Mouse (Mus musculus): ENCODE measurements around the gene Apbb2.

The Apbb2 gene

DNA sequence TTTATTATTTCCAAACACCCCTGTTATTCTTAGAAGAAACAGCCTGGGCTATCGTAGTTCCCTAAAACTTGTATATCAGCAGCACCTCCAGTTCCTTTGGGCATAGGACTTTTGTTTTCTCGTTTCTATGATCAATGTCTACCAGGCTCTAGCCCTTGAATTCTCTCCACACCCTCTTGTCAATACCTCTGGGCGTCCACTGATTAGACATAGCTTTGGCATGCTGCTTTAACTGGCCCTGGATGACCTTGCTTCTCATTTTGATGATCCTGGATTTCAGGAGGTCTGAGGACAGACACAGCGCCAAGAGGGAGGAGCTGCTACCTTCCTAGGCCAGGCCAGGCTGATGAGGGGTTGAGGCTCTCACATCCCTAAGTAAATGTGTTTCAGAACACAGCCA, 196.6 kb downstream of the Apbb2 start:
- DNase-seq (ENCODE audit: extremely low read depth, insufficient read length, low spot score): no peak

DNA sequence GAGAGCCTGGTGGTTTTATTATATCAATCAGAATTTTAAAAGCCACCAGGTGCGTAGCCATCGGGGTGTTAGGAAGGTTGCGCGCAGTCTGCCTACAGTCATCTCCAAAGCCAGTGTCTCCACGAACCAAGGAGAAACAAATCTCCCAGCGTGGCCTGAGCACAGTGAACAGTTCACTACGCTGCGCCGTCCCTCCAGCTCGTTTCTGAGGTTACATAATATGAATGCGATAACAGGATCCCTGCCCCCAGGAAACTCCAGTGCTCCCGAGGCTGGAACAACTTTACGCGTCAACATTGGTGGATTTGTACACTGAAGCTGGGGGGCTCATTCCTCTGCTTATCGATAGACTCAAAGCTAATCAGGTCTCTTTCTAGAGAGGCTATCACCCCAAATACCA, 197.4 kb downstream of the Apbb2 start:
- DNase-seq (ENCODE audit: extremely low read depth, insufficient read length, low spot score): no peak

DNA sequence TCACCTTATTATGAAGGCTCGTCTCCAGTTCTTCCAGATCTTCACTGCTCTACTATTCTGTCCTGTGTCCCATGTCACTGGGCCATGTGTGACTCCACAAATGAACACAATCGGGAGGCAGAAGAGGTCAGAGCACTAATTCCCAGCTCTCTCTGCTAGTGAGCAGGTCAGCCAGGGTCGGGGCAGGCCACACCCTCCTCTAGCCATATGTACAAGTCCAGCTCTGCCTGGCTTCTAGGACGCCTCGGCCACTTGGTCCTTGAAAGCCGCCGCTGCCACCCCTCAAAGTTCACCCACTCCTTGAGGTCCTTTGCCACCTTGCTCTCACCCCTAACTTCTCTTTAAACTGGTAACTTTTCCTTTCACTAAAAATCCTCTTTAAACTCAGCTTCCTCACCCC, 198.6 kb downstream of the Apbb2 start:
- DNase-seq (ENCODE audit: extremely low read depth, insufficient read length, low spot score): no peak

DNA sequence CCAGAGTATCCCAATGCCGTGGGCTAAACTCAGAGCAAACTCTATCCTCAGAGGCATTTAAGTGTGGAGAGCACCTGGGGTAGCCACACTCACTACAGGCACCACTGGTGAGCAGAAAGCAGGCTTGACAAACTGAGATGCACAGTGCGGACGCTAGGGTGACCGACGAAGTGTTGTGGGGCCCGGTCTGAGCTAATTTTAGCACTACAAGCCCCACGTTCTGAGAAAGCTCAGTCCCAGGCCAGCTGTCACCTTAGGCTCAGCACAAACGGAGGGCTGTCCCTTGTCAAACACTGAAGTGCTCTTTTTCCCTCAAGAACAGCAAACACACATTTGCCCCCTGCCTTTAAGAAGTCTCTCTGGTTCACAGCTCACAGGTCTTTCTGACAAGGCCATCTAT, 201.3 kb downstream of the Apbb2 start:
- no peak for DNase-seq (ENCODE audit: extremely low read depth, insufficient read length, low spot score)

DNA sequence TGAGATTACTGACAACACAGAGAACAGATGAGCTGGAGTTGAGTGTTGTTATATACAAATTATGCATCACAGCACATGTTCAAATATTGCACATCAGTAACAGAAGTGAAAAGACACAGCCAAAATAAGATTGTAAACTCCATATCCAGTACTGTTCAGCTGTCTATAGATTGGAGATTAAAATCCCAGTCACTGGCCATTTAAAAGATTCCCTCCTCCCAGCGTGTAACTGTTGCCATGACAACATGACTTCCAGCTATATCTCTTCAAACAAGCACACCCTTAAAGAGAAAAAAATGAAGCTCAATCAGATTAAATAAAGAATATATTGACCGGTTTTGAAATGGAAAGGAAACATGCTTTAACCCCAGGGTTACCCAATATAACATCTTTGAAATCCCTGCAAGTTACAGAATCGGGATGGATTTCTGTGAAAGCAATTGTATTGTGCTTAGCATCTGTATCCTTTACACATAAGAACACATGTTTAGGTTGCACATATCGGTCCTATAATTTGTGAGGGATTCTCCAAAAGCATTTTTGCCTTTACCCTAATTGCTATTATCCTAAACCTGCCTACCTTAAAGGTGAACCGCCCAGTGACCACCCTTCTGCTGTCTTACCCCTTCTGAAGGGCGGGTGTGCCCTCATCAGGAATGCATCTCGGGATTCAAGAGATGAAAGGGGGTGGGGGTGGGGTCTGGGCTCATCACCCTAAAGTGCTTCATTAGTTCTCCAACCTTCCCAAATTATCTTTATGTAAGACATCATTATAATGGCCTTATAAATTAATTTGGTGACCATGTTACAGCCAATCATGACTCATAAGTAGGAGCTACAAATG, 202.7 kb downstream of the Apbb2 start:
- no peak for DNase-seq (ENCODE audit: extremely low read depth, insufficient read length, low spot score)

DNA sequence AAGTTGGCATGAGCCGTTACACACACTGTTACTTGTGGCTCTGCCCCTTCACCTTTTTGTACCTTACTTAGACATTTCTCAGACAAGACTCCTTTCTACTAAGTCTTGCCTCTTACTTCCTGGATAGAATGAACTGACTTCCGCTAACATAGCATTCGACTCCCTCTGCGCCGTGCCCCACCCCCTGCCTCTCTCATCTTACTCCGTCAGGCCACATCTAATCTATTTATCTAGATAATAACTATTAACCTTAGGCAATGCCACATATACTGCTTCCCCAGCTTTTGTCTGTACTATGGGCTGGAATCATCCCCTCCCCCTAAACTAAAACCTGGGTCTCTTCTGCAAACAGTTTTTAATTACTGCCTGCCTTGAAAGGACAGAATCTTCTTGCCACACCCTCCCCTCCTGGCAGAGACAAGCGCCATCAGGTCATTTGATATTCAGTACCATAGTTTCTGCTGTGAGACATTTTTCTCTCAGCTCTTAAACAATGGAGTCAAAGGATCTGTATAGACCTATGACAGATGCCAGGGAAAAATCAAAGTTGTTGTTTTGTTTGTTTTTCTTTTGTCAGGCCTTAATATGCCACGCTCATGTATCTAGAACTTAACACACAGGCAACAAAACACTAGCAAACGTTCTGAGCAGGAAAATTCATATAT, 203.4 kb downstream of the Apbb2 start:
- DNase-seq (ENCODE audit: extremely low read depth, insufficient read length, low spot score): no peak

DNA sequence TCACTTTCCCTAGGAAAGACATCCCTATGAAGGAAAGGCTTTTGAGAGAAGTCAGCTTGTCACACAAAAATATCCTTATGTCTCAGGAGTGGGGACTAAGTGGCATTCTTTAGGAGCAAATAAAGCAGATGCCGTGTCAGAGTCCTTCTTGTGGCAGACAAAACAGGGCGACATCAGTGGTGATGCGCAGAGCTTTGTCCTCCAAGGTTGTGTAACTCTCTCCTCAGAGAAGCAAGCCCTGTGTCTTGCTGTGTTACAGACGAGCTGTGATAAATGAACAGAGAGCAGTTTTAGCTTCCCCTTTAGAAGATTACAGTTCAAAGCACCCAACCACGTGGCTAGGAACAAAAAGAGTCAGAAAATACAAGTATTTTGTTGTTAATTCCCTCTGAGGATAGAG, 205.2 kb downstream of the Apbb2 start:
- DNase-seq (ENCODE audit: extremely low read depth, insufficient read length, low spot score): no peak

DNA sequence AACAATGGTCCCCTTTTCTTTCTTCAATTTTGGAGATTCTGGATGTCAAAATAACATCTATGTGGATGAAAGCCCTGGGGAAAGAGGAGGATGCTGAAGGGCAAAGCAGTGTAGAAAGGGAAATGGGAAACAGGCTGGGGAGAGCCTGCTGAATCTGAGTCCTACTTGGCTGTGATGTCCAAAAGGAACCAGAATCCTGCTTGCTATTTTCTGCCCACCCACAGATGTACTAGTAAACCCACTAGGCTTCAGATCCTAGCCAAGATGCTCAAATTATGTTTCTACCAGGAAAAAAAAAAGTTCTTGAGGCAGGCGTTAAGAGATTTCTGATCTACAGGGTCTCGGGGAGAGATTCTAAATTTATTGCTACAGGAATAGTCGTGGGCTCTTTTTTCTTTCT, 205.8 kb downstream of the Apbb2 start:
- no peak for DNase-seq (ENCODE audit: extremely low read depth, insufficient read length, low spot score)

DNA sequence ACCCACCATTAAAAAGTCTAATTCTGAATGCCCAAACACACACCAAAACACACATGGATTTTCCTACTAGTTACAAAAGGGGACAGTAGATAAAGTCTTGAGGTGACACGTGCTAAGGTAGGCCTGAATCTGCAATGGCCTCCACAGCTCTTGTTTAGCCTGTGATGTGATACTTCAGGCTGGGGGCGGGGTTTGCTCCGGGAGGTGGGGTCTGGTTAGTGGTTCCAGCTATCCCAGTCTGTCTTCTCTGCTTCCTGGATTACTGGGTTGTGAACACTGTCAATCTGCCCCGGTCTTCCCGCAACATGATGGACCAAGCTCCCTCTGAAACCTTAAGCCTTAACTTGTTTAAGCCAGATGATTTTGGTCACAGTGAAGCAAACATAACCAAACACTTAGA, 210.0 kb downstream of the Apbb2 start:
- no peak for DNase-seq (ENCODE audit: extremely low read depth, insufficient read length, low spot score)

DNA sequence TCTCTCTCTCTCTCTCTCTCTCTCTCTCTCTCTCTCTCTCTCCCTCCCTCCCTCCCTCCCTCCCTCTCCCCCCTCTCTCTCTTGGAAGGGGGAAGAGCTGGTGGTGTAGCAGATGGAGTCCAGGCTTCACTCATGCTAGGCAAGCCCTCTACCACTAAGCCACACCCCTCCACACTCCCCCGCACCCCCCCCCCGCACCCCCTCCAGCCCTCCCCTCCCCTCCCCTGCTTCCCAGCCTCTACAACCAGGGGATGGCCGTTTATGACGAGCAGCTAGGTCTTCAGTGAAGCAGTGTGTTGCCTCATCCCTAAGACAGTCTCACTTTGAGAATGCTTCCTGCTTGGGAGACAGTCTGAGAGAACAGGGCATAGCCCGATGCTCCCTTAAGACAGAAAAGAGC, 210.6 kb downstream of the Apbb2 start:
- no peak for DNase-seq (ENCODE audit: extremely low read depth, insufficient read length, low spot score)

DNA sequence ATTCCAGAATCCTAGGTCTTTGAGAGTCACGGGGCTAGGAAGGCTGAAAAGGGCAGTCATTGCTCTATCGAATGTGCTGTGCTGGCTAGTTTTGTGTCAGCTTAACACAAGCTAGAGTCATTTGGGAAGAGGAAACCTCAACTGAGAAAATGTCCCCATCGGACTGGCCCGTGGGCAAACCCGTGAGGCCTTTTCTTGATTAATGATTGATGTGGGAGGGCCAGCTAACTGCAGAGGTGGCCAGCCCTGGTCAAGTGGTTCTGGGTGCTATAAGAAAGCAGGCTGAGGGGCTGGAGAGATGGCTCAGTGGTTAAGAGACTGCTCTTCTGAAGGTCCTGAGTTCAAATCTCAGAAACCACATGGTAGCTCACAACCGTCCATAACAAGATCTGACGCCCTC, 212.2 kb downstream of the Apbb2 start:
- DNase-seq (ENCODE audit: extremely low read depth, insufficient read length, low spot score): no peak

DNA sequence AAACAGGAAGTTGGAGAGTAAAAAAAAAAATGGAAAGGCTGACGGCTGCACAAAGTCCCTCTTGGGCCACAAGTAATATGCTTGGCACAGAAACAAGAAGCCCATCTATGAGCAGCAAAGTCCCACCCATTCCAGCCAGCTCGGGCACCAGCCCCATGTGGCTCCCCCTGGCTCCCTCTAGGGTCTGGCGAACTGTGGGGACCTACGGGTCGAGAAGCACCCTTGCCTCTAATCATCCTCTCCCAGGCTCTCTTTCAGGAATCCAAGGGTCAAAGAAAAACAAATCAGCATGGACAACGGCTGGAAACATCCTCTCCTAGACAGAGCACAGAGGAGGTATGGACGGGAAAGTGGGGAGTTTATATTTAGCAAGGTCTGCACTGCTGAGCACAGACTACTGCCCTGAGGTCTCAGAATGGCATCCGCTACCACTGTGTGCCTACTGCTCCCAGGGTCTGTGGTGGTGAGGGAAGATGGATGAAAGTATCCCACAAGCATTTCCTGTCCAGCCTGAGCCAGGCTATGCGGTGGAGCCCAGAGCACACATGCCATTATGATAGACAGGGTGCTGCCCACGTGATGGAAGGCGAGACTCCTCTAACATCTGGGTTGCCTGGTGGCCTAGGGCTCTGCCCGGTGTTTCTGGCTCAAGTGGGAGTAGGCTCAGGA, 212.7 kb downstream of the Apbb2 start:
- DNase-seq (ENCODE audit: extremely low read depth, insufficient read length, low spot score): peak; percentile 61

DNA sequence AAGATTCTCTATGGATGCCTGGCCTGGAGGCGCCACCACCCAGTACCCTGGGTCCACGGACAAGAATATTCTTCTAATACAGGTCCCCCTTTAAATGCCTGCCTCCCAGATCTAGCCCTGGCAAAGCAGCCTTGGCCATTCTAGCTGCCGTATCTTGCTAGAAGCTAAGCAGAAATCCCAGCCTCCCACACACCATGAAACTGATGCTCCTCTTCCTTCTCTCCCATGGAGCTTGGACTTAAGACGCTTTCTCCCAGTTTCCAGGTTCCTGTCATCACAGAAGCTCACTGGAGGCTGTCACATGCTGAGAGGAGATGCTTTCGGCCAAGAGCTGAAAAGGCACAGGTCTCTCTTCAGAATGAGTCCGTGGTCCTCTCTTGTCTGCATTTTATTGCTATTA, 213.3 kb downstream of the Apbb2 start:
- no peak for DNase-seq (ENCODE audit: extremely low read depth, insufficient read length, low spot score)

DNA sequence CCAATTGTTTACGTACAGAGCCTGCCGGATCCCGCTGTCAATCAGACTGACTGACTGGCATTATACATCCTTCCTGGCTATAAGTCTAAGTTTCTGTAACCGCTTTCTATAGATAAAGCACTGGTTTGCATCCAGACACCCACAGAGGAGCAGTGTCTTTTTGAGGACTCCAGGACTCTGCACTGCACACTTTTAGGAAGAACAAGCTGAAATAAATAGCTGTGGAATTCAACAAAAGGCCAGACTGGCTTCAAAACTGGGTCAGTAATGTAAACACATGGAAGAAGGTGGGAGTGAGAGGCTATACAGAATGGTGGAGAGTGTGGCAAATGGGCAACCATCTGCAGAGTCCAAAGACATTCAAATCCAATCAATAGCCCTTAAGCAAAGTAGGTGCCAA, 218.0 kb downstream of the Apbb2 start:
- DNase-seq (ENCODE audit: extremely low read depth, insufficient read length, low spot score): no peak

DNA sequence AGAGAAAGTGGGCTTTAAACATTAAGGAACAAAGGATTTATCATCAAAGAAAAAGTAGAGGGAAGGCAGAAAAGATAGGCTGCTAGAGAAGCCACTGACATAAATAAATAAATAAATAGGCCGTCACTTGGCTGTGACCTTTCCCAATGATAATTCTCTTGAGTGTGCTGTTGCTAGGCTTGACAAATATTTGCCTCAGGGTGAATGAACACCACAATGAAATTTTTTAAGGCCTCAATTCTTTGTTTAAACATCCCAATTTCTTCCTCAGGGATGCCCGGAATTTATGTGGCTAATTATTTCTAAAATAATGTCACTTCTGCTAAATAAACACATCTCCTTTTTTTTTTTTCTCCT, 219.3 kb downstream of the Apbb2 start:
- DNase-seq (ENCODE audit: extremely low read depth, insufficient read length, low spot score): no peak

DNA sequence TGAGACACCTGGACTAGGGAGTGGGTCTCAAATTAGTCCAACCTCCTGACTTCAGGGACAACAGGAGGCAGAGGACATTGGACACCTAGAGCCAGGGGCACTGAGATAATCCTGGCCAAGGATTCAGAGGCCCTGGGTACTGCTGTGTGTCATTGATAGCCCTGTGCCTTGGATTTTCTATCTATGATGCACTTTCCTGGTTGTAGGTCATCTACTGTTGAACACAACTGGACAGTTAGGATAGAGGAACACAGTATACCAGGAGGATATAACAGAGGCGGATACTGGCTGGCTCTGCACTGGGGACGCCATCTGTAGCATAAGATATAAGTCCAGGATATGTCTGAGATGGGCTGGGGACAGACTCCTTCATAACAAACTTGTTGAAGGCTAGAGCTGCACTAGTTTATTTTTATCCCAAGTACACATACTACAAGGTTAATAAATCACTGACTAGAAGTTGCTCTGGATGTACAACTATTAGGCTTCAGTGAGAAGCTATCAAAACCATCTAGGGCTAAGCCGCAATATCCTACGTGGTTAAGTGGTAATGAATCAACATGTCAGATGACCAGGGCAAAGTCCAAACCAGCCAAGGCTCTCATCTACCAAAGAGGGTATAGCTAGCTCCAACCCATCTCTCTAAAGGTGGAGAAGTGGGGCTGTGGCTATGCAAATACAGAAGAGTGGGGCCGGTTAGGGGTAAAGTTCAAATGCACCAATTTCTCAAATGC, 219.9 kb downstream of the Apbb2 start:
- no peak for DNase-seq (ENCODE audit: extremely low read depth, insufficient read length, low spot score)

DNA sequence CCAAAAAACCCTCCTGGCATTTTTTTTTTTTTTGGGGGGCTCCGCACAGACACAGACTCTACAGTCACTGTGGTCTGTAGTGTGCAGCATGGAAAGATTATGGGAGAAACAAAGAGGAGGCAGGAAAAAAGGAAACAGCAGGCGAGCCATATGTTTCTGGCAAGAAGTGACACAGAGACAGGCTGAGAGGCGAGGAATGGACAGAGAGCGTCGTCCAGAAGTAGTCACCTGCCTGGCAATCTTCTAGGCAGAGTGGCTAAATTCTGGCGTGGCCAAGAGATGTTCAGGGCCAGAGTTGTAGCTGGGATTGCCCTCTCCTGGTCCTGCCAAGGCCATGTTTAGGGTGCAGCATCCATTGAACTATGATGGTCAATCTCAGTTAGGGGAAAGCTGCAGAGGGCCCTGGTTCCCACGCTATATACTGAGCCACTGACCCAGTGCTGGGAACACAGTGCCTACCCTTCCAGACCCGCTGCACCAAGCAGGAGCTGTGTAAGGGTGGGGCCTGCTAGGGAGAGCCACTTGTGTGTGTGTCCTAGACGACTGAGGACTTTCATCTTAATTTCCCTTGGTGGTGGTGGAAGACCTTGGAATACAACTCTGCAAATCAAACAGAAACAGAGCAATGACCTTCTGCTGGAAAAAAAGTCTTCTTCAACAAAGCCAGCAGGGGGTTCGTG, 224.7 kb downstream of the Apbb2 start:
- DNase-seq (ENCODE audit: extremely low read depth, insufficient read length, low spot score): no peak

DNA sequence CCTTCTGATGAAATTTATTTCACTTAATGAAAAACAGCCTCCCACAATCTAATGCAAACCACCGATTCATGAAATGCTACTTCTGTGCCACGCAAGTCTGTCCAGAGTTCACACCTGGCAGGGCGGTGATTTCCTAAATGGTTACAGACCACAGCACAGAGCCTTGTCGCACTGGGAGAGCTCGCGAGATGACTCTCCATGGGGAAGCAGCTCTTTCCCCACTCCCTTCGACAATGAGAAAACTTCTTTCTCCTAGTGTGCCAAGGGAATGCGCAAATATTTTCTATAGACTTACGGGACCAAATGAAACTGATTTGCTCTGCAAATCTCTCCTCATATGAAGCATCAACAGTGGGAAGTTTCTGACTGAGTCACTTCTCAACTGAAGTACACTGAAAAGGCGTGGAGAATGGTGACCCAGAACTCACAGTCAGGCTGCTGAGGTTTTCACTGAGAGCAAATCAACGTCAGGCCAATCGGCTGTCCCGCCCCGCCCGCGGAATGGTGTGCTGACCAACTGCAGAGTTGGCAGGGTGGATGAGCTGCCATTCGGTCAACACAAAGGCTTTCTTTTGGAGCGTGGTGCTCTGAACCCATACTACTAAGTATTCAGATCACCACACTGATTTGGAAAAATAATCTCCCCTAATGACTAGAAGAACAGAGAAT, 225.6 kb downstream of the Apbb2 start:
- DNase-seq (ENCODE audit: extremely low read depth, insufficient read length, low spot score): no peak

DNA sequence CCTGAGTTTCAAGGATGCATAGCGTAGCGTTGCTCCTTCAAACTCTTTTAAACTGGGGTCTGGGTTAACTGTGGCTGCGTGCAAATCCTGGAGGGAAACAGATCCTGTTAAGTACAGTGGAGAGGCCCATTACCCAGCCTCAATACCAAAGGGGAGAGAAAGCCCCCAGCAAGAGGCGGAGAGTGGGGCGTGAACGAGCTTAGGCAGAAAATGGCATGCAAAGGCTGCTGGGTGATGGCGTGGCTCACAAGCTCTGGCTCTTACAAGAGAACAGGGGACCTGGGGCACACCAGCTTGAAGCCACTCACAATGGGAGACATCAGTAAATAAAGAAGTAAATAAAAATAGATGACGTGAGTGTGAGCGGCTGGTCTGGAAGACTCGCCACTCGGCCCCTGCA, 226.8 kb downstream of the Apbb2 start:
- no peak for DNase-seq (ENCODE audit: extremely low read depth, insufficient read length, low spot score)

DNA sequence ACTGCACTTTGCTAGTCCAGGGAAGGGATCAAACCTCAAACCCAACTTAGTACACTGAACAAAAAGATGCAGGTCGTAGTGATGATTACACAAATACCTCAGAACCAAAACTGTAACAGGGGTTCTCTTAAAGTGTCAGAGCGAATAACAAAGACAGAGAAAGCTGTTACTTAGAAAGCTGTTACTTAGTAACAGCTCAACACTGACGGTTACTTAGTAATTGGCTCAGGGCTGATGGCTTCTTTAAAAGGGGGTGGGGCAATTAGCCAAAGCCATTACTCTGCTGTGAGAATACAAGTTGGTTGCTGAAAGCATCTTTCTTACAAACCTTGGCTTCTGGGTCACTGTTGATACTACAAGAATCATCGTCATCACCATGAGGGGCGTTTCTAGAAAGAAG, 227.3 kb downstream of the Apbb2 start:
- no peak for DNase-seq (ENCODE audit: extremely low read depth, insufficient read length, low spot score)
